Mouse (Mus musculus) common myeloid progenitor, adult 5-6 weeks (primary cell): Measurements from ENCODE around the gene Emc6. TPM values are rescaled to one million over a fixed set of nuclear protein-coding genes. Genes with fewer than 3 reads are reported as not detected.

Experiments
- ATAC-seq: replicated peaks from 2 replicates; pipeline ENCODE4 v1.8.0; 2016; ENCODE audit warnings: low read depth, mild to moderate bottlenecking, moderate TSS enrichment, inconsistent platforms; ENCODE audit not compliant: poor library complexity, severe bottlenecking
- total RNA-seq: library from RNA; stranded (forward); fragments of 200-1000, 187-1606 nt; gene quantifications from 2 replicates; pipeline ENCODE4 v1.2.3, GENCODE M21; 2017

Emc6 gene
- total RNA-seq, 1 experiment from 2014 or later, result 46.6 TPM

GRCm38 (mm10) chr11:73134222-73134621 lies 42.6 kb downstream of the Emc6 start:
- ATAC-seq, result no peak

GRCm38 (mm10) chr11:73132999-73133398 lies 43.8 kb downstream of the Emc6 start:
- ATAC-seq, result peak; percentile 57

- peak; percentile 80 for ATAC-seq
These were observed 45.8 kb downstream of the Emc6 start for GRCm38 (mm10) chr11:73131020-73131419.

GRCm38 (mm10) chr11:73126495-73126894 lies 50.3 kb downstream of the Emc6 start:
- no peak for ATAC-seq

Other genes with a start within 250 kb of the Emc6 start
- 42.5 and 60.0 TPM in 2 replicates for gene Atp2a3, start 215.9 kb downstream of the Emc6 start, total RNA-seq
- gene P2rx1, start 177.9 kb downstream of the Emc6 start, total RNA-seq, result 9.4 and 14.6 TPM in 2 replicates
- gene Camkk1, start 158.0 kb downstream of the Emc6 start, total RNA-seq, result 1.6 and 1.8 TPM in 2 replicates
- 12.4 and 15.4 TPM in 2 replicates for gene Ncbp3, start 129.3 kb downstream of the Emc6 start, total RNA-seq
- gene Itgae, start 86.5 kb downstream of the Emc6 start, total RNA-seq, result 0.05 TPM in 1 of 2 replicates, not detected in the other
- gene Haspin, start 38.7 kb downstream of the Emc6 start, total RNA-seq, result 18.6 and 22.8 TPM in 2 replicates
- gene P2rx5, start 16.6 kb downstream of the Emc6 start, total RNA-seq, result not detected in 2 replicates
- 7.7 and 11.4 TPM in 2 replicates for gene Tax1bp3, start within 50 bp of the Emc6 start, total RNA-seq
- gene Ctns, start 22.0 kb upstream of the Emc6 start, total RNA-seq, result 6.0 and 8.8 TPM in 2 replicates
- 1.4 and 3.2 TPM in 2 replicates for gene Shpk, start 22.4 kb upstream of the Emc6 start, total RNA-seq
- not detected in 2 replicates for gene Trpv1, start 57.3 kb upstream of the Emc6 start, total RNA-seq
- gene Trpv3, start 90.4 kb upstream of the Emc6 start, total RNA-seq, result not detected in 2 replicates
- 3.8 and 7.4 TPM in 2 replicates for gene Aspa, start 152.6 kb upstream of the Emc6 start, total RNA-seq
- gene Gm49340, start 152.7 kb upstream of the Emc6 start, total RNA-seq, result not detected in 2 replicates
- gene Spata22, start 152.7 kb upstream of the Emc6 start, total RNA-seq, result not detected in 2 replicates
- not detected in 2 replicates for gene Olfr20, start 173.7 kb upstream of the Emc6 start, total RNA-seq
- not detected in 2 replicates for gene Olfr376, start 194.2 kb upstream of the Emc6 start, total RNA-seq
- gene Olfr1, start 222.6 kb upstream of the Emc6 start, total RNA-seq, result not detected in 2 replicates